Mouse (Mus musculus) neural tube, embryonic 11.5 days (tissue): Measurements from ENCODE around the gene Cav1. TPM values are rescaled to one million over a fixed set of nuclear protein-coding genes. Genes with fewer than 3 reads are reported as not detected.

ENCODE experiments used
- ATAC-seq: fragments of 200-750 bp; cut with Nextera tagmentation; 2 replicates; pipeline ENCODE4 v1.8.0; 2017; ENCODE audit warnings: moderate number of reproducible peaks, mild to moderate bottlenecking, moderate TSS enrichment, moderate library complexity; ENCODE audit not compliant: insufficient read depth, low FRiP score, low TSS enrichment
- DNase-seq: peaks from one replicate; pipeline ENCODE4 v3.0.0-alpha.2; 2015; ENCODE audit warnings: low spot score
- H3K27ac ChIP-seq: fragments of 300-500 bp; sonication (generic); 2 replicates; pipeline ENCODE4 v1.5.1; 2014; ENCODE audit warnings: low read depth, mild to moderate bottlenecking, low read length
- H3K27me3 ChIP-seq: fragments of 300-500 bp; sonication (generic); 2 replicates; pipeline ENCODE4 v1.6.1; 2014; ENCODE audit warnings: mild to moderate bottlenecking, low read length, mixed read lengths; ENCODE audit not compliant: control insufficient read depth, insufficient read depth
- H3K36me3 ChIP-seq: fragments of 300-500 bp; sonication (generic); 2 replicates; pipeline ENCODE4 v1.6.1; 2014; ENCODE audit warnings: mild to moderate bottlenecking, low read length, moderate library complexity, mixed read lengths; ENCODE audit not compliant: control insufficient read depth, insufficient read depth
- H3K4me1 ChIP-seq: fragments of 300-500 bp; sonication (generic); 2 replicates; pipeline ENCODE4 v1.6.1; 2014; ENCODE audit warnings: low read length, mixed read lengths; ENCODE audit not compliant: control insufficient read depth, insufficient read depth
- H3K4me2 ChIP-seq: fragments of 300-500 bp; sonication (generic); 2 replicates; pipeline ENCODE4 v1.6.1; 2014; ENCODE audit warnings: low read depth, mild to moderate bottlenecking, moderate library complexity
- H3K4me3 ChIP-seq: fragments of 300-500 bp; sonication (generic); 2 replicates; pipeline ENCODE4 v1.5.1; 2014; ENCODE audit warnings: low read depth, low read length
- H3K9ac ChIP-seq: fragments of 300-500 bp; sonication (generic); 2 replicates; pipeline ENCODE4 v1.6.1; 2014; ENCODE audit warnings: mild to moderate bottlenecking, low read length
- H3K9me3 ChIP-seq: fragments of 300-500 bp; sonication (generic); 2 replicates; pipeline ENCODE4 v1.6.1; 2016; ENCODE audit warnings: low read length; ENCODE audit not compliant: control insufficient read depth
- WGBS: fragments of 180-500 bp; shearing (Covaris S2); extraction: QIAGEN DNeasy Blood & Tissue Kit; methylation state at CpG from one replicate; pipeline ENCODE4 v1.1.7; 2014; 5-methylcytosine and 5-hydroxymethylcytosine counted together
- polyA plus RNA-seq: library from polyadenylated mRNA; unstranded; fragments of >200 nt; fragmentation: Nextera tagmentation; extraction: Ambion mirVana; gene quantifications from 2 replicates; pipeline ENCODE4 v1.2.1, GENCODE M21; 2014

Cav1 gene
- polyA plus RNA-seq, 1 experiment from 2014 or later = 16.5 TPM

DNA sequence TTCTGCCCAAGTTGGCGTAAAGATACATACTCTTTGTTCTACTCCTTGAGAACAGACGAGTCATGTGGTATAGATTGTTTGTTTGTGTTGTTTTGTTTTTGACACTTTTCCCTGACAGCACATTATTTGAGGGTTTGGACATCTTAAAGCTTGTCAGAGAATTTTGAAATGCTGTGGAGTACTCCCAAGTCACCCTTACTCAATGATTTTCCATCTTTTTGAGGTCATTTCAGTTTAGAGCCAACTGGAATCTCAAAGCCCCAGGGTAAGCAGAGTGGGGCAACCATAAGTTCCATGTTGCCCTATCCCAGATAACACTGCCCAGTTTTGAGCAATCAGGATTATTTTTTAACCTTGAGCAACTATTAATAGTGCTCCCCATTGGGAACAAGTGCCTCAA is 8.1 kb downstream of the Cav1 start:
- no peaks in the 10 kb centered on the region for H3K36me3 ChIP-seq
- WGBS = 91% methylated on average over 2 of the region's 2 CpGs
- no peak for DNase-seq
- H3K4me3 ChIP-seq = no peak overlapping the region
- no peak overlapping the region for H3K27ac ChIP-seq
- H3K9ac ChIP-seq = no peak overlapping the region
- ATAC-seq = no peak
- no peaks in the 10 kb centered on the region for H3K4me1 ChIP-seq
- no peaks in the 10 kb centered on the region; the same call in 1 of the 2 replicates for H3K9me3 ChIP-seq
- no peaks in the 10 kb centered on the region for H3K27me3 ChIP-seq
- no peak overlapping the region for H3K4me2 ChIP-seq

DNA sequence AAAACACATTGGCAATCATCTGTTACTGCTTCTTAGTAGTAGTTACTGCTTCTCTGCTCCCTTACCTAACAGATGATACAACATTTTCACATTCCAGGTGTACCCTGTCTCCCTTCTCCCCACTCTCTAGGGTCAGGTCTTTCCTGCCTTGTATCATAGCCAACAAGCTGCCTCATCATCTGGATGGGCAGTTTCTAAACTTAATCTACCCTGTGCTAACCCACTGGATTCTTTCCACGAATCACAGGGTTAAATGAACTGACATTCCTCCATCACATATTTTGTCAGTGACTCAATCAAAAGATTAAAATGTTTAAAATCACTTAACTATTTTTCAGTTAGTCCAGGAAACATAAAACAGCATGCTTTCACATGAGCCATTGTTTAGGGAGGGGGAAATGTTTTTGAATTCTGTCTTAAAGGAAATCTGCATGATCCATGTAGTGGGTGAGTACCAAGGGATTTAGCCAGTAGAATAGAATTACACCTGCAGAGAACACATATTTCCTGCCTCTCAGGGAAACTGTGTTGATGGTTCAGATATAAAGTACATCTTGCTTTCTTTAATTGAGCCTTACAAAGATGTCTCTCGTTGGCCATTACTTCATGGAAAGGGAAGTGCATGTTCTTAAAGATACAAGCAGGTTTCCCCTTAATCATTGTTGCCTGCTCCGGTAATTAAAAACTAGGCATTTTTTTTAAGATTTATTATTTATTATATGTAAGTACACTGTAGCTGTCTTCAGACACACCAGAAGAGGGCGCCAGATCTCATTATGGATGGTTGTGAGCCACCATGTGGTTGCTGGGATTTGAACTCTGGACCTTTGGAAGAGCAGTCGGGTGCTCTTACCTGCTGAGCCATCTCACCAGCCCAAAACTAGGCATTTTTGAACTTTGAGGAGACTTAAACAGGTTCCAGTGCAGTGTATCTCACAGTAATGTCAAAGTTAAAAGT is 8.8 kb downstream of the Cav1 start:
- Histone ChIP-seq H3K9me3 (no peaks in the 10 kb centered on the region), H3K4me1 (no peaks in the 10 kb centered on the region), H3K36me3 (no peaks in the 10 kb centered on the region), H3K9ac (no peak overlapping the region), H3K27ac (no peak overlapping the region), H3K4me2 (no peak overlapping the region), H3K27me3 (no peaks in the 10 kb centered on the region), H3K4me3 (no peak overlapping the region)
- no peak for DNase-seq
- no peak for ATAC-seq
- WGBS = 88% methylated on average over 5 of the region's 5 CpGs

DNA sequence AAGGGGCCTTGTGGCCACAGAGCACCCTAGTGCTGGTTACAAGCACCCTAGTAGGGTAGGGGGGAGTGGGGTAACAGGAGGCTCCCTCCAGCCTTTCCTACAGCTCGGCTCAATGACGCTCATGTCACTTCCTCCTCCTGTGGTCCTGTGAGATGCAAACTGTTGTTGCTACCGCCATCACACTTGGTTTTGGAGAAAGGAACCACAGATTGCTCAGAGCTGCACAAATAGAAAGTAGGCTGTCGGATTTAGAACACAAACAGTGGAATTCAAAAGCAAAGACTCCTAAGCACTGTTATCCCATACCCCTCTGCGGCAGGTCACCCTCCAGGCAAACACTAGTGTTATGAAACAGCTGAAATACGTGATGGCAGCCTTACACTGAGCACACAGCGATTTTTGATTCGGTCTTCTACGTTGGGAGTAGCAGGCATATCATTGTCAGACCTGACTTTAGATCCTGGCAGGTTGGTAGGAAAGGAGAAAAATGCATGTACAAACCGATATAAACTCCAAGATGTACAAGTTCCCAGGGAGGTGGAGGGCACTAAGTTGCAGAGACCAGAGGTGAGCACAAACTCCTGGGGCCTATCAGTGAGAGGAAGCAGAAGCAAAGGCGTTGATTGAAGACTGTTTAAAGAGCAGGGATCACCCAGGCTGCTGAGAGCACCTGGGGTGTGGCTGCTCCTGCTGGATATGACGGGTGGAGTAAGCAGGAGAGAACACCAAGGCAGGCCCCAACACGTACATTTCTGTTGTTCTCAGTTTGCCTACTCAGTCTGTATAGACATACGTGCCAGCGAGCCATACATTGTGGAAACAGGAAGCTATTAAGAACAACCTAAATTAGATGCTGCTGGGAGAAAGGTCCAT is 10.4 kb downstream of the Cav1 start:
- ATAC-seq (no peak), DNase-seq (no peak)
- Histone ChIP-seq H3K4me1 (no peaks in the 10 kb centered on the region), H3K4me3 (no peak overlapping the region), H3K36me3 (no peaks in the 10 kb centered on the region), H3K9ac (no peak overlapping the region), H3K9me3 (no peaks in the 10 kb centered on the region), H3K27me3 (no peaks in the 10 kb centered on the region), H3K27ac (no peak overlapping the region), H3K4me2 (no peak overlapping the region)
- 79% methylated on average over 15 of the region's 15 CpGs for WGBS

DNA sequence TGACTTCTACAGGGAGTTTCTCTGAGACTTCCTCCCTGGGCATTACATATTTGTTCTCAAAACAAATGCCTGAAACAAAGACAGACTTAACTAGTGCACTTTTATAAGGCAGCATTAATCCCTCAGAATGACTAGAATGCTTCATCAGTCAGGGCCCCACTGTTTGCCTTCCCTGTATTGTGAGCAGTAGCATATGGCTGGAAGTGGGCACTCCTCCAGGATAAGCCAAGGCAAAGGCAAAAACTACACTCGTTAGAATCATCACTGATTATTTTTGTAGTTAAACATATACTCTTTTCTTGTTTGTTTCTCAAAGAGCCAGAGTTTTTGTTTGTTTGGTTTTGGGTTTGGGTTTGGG is 11.0 kb downstream of the Cav1 start:
- no peak overlapping the region for H3K4me3 ChIP-seq
- H3K9me3 ChIP-seq = no peaks in the 10 kb centered on the region
- no peak overlapping the region for H3K27ac ChIP-seq
- ATAC-seq (no peak), DNase-seq (no peak)
- H3K4me2 ChIP-seq = no peak overlapping the region
- no peaks in the 10 kb centered on the region for H3K36me3 ChIP-seq
- H3K9ac ChIP-seq = no peak overlapping the region
- no peaks in the 10 kb centered on the region for H3K27me3 ChIP-seq
- 70% methylated on average over 1 of the region's 1 CpGs for WGBS
- H3K4me1 ChIP-seq = no peaks in the 10 kb centered on the region

DNA sequence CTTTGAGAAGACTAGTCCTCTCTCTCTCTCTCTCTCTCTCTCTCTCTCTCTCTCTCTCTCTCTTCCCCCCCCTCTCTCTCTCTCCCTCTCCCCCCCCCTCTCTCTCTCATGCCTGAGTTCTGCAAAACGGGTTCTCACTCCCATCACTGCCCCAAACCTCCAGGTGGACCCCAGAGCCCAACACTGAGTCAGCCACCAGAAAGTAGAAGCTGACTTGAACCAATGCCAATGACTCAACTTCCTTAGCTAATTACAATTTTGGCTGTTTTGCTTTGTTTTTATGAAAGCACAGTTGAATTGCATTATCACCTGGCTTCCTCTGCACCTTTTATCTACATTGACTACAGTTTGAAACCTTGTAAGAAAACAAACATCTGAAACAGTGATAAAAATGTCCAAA is 11.8 kb downstream of the Cav1 start:
- no peak overlapping the region for H3K4me3 ChIP-seq
- WGBS = 43% methylated on average over 1 of the region's 1 CpGs
- H3K36me3 ChIP-seq = no peaks in the 10 kb centered on the region
- ATAC-seq = no peak
- H3K4me1 ChIP-seq = no peaks in the 10 kb centered on the region
- H3K9me3 ChIP-seq = no peaks in the 10 kb centered on the region
- no peak overlapping the region for H3K4me2 ChIP-seq
- H3K27me3 ChIP-seq = no peaks in the 10 kb centered on the region
- H3K27ac ChIP-seq = no peak overlapping the region
- DNase-seq = no peak
- H3K9ac ChIP-seq = no peak overlapping the region

DNA sequence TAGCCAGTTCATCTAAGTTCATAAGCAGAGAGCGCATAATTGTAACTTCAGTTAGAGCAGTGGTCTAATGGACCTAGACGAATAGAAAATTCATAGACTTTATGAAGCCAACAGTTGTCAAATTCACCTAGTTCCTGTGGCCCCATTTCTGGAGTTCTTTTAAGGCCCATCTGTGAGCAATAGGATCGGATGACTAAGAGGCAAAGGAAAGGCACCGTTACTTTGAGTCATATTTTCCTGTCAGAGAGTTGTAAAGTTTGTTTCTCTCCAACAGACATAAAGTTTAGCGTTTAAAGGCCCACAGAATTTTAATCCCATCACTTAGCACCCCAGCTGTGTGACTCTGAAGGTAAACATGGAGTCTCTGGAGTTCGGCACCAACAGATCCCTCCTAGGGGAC is 15.8 kb downstream of the Cav1 start:
- H3K9me3 ChIP-seq = no peaks in the 10 kb centered on the region
- DNase-seq (no peak), ATAC-seq (no peak)
- no peak overlapping the region for H3K4me2 ChIP-seq
- H3K27me3 ChIP-seq = no peaks in the 10 kb centered on the region
- 79% methylated on average over 6 of the region's 6 CpGs for WGBS
- H3K4me1 ChIP-seq = no peaks in the 10 kb centered on the region
- no peak overlapping the region for H3K4me3 ChIP-seq
- H3K27ac ChIP-seq = no peak overlapping the region
- H3K36me3 ChIP-seq = no peaks in the 10 kb centered on the region
- H3K9ac ChIP-seq = no peak overlapping the region

DNA sequence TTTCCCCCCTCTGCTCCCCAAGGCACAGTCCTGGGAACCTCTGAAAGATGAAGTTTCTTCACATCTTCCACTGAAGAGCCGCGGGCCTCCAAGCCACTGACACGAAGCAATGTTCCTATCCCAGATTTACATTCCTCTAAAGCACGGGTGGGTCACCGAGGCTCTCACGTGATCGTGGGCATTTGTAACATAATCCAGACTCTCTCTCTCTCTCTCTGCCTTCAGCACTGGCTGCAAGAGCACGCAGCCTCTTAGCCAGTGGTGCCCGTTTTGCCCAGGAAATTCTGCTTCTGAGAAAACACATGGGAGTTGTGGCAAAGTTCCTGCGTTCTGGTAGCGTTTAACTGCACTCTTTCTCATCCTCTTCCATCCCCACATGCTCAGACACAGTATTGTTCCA is 21.1 kb downstream of the Cav1 start:
- Histone ChIP-seq H3K9ac (no peak overlapping the region), H3K36me3 (no peaks in the 10 kb centered on the region), H3K27ac (no peak overlapping the region), H3K9me3 (no peaks in the 10 kb centered on the region), H3K4me3 (no peak overlapping the region), H3K4me2 (no peak overlapping the region), H3K27me3 (no peaks in the 10 kb centered on the region), H3K4me1 (no peaks in the 10 kb centered on the region)
- no peak for ATAC-seq
- peak; percentile 21 for DNase-seq
- WGBS = 54% methylated on average over 11 of the region's 11 CpGs

DNA sequence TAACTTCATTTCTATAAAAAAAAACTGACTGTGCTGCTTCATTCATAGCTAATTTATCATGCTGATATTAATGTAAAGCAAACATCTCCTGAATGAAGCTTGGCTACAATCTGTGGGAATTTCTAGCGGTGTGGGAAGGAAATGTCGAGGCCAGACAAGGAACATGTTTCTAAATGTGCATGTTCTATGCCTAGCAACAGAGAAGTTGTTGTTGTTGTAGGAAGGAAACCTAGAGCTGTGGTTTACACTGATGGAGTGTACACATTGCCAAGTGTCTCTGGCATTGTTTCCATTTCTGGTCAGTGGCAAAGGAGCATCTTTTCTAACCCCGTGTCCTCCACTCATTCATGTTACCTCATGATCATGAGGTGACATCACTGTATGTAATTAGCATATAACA is 23.7 kb downstream of the Cav1 start:
- 81% methylated on average over 3 of the region's 3 CpGs for WGBS
- Histone ChIP-seq H3K4me2 (no peak overlapping the region), H3K27ac (no peak overlapping the region), H3K4me1 (no peaks in the 10 kb centered on the region), H3K27me3 (no peaks in the 10 kb centered on the region), H3K9me3 (no peaks in the 10 kb centered on the region), H3K36me3 (no peaks in the 10 kb centered on the region), H3K4me3 (no peak overlapping the region), H3K9ac (no peak overlapping the region)
- no peak for ATAC-seq
- DNase-seq = no peak
